Mouse (Mus musculus) thymus, adult 2 months (tissue): ENCODE measurements around the gene Erc2. TPM values are rescaled to one million over a fixed set of nuclear protein-coding genes. Genes with fewer than 3 reads are reported as not detected.

Experiments used
- DNase-seq: peaks from one replicate; pipeline ENCODE4 v3.0.0; 2021
- H3K27ac ChIP-seq: fragments of 200-500 bp; 2 replicates; pipeline ENCODE4 v1.5.1; 2012; ENCODE audit warnings: low read length, control low read depth; ENCODE audit not compliant: control insufficient read depth, insufficient read depth
- H3K27me3 ChIP-seq: fragments of 200-500 bp; 2 replicates; pipeline ENCODE4 v1.6.1; 2012; ENCODE audit warnings: mild to moderate bottlenecking, low read length, moderate library complexity, mixed read lengths; ENCODE audit not compliant: control insufficient read depth, insufficient read depth
- H3K36me3 ChIP-seq: fragments of 200-500 bp; 2 replicates; pipeline ENCODE4 v1.6.1; 2012; ENCODE audit warnings: mild to moderate bottlenecking, low read length, moderate library complexity; ENCODE audit not compliant: control insufficient read depth, insufficient read depth
- H3K4me1 ChIP-seq: fragments of 200-500 bp; replicated peaks from 2 replicates; pipeline ENCODE4 v1.6.1; 2012; ENCODE audit warnings: low read length; ENCODE audit not compliant: control insufficient read depth, insufficient read depth
- H3K4me3 ChIP-seq: fragments of 200-500 bp; 2 replicates; pipeline ENCODE4 v1.5.1; 2012; ENCODE audit warnings: mild to moderate bottlenecking, low read length, control low read depth, moderate library complexity; ENCODE audit not compliant: control insufficient read depth, insufficient read depth
- CTCF ChIP-seq: fragments of 200-500 bp; IDR thresholded peaks from 2 replicates; pipeline ENCODE4 v1.5.1; 2012; ENCODE audit warnings: mild to moderate bottlenecking, control low read depth, low read length, moderate library complexity, borderline replicate concordance; ENCODE audit not compliant: control insufficient read depth, poor library complexity, insufficient read depth; ENCODE audit errors: extremely low read depth
- POLR2A ChIP-seq: fragments of 200-500 bp; IDR thresholded peaks from 2 replicates; pipeline ENCODE4 v1.6.1; 2012; ENCODE audit warnings: mild to moderate bottlenecking, low read length, control low read depth, moderate library complexity; ENCODE audit not compliant: control insufficient read depth, poor library complexity, insufficient read depth; ENCODE audit errors: extremely low read depth
- WGBS: fragments of 180-500 bp; shearing (Covaris S2); methylation state at CpG from one replicate; pipeline ENCODE4 v1.1.7; 2018; 5-methylcytosine and 5-hydroxymethylcytosine counted together
- polyA plus RNA-seq: library from polyadenylated mRNA; depleted of rRNA; stranded (reverse); fragments of >200 nt; gene quantifications from 2 replicates; pipeline ENCODE4 v1.2.3, GENCODE M21; 2012

Gene Erc2
- polyA plus RNA-seq, 1 experiment, result 0.18 TPM

DNA sequence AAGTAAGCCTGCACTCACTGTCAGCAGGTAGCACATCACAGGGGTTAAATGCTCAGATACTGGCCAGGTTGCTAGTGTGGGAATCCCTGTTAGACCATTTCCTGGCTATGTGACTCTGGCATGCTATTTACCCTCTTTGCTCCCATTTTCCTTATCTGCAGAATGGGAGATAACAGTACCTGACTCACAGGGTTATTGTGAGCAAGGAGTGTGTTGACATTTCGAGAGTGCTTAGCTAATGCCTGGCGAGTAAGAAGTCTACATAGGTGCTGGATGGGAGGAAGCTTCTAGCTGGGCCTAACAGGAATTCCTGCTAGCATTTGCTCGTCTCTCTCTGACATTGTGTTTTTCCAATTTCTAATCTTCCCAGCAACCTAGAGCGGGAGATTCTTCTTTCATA, 737.3 kb downstream of the Erc2 start:
- Histone ChIP-seq H3K4me3 (no peak overlapping the region), H3K4me1 (no peaks in the 10 kb centered on the region), H3K27me3 (no peaks in the 10 kb centered on the region), H3K27ac (no peak overlapping the region), H3K36me3 (no peaks in the 10 kb centered on the region)
- TF ChIP-seq CTCF (no peak), POLR2A (no peak)
- WGBS, result 82% methylated on average over 4 of the region's 4 CpGs
- DNase-seq, result no peak

DNA sequence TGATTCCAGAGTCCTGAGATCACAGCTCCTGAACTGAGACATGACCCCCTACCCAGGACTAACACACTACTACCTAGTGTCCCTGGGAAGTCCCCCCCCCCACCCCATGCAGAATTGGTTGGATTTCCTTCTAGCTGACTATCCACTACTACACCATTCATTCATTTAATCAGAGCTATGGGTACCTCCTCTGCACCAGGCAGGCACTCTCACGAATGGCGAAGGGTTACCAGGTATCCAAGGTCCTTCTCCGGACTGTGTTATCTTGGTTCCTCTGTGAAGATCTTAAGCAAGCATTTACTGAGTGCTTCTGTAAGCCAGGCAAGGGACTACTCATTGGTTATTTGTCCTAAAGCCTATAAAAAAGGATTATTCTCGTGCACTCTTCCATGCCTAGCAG, 737.8 kb downstream of the Erc2 start:
- WGBS, result 82% methylated on average over 4 of the region's 4 CpGs
- Histone ChIP-seq H3K36me3 (no peaks in the 10 kb centered on the region), H3K4me1 (no peaks in the 10 kb centered on the region), H3K27ac (no peak overlapping the region), H3K27me3 (no peaks in the 10 kb centered on the region), H3K4me3 (no peak overlapping the region)
- no peak for TF ChIP-seq CTCF
- TF ChIP-seq POLR2A, result no peak
- DNase-seq, result no peak

DNA sequence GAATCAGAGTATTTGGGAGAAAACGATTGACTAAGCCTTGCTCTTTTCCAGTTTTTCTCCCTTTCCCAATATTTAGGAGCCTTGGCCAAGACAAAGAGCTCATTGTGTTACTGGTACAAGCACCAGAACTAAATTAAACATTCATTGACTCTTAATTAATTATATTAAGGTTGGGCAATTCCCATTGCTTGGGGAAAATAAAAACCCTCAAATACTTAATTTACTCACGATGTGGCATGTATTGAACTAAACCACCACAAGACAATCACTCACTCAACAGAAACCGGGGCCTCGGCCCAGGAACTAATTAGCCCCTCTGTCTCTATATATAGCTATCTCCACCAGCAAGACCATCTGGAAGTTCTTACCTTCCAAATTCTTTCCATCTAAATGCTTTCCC, 740.1 kb downstream of the Erc2 start:
- TF ChIP-seq CTCF, result no peak
- no peak for TF ChIP-seq POLR2A
- WGBS, result 92% methylated on average over 4 of the region's 4 CpGs
- H3K4me1 ChIP-seq, result no peaks in the 10 kb centered on the region

DNA sequence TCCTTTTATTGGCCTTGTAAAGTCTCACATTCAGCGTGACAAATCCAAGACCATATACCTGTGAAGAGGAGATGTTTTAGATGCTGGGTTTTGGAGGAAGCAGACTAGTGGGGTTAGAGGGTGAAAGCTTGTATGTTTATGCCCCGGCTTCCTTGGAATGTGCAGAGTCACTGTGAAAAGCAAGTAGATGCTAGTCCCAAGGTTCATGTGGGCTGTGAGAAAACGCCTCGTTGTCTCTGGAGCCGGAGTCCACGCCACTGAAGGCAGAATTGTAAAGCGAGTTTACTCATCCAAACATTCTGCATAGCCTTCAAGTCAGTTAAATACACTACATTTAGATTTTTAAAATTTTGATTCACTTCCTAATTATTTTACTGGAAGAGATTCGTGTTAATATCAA, 748.5 kb downstream of the Erc2 start:
- Histone ChIP-seq H3K4me1 (no peaks in the 10 kb centered on the region), H3K27me3 (no peaks in the 10 kb centered on the region), H3K36me3 (no peaks in the 10 kb centered on the region), H3K4me3 (no peak overlapping the region), H3K27ac (no peak overlapping the region)
- TF ChIP-seq POLR2A (no peak), CTCF (no peak)
- DNase-seq, result no peak
- 59% methylated on average over 8 of the region's 8 CpGs for WGBS

More for the DNA sequence above, 740.1 kb downstream of the Erc2 start:
- Histone ChIP-seq H3K27ac (no peak overlapping the region), H3K36me3 (no peaks in the 10 kb centered on the region), H3K4me3 (no peak overlapping the region), H3K27me3 (no peaks in the 10 kb centered on the region)
- no peak for DNase-seq

DNA sequence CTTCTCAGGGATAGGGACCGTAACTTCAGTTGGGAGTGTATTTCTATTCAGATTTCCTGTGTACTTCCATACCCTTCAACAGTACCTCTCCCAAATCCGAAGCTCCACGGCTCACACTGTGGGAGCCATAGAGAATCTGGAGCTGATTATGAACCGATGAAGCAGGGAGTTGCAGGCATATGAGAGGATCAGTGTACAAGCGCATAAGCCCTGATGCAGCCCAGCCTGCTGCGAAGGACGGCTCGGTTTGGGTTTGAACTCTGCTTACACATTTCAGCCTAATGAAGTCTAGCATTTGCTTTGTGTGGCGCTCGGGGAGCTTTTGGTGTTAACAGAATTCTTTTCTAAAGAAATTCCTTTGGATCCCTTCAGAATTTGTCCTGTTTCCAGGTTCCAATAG, 749.4 kb downstream of the Erc2 start:
- H3K36me3 ChIP-seq, result no peaks in the 10 kb centered on the region
- TF ChIP-seq CTCF, result no peak
- no peak for TF ChIP-seq POLR2A
- no peak overlapping the region for H3K4me3 ChIP-seq
- 95% methylated on average over 10 of the region's 10 CpGs for WGBS
- DNase-seq, result no peak
- H3K27ac ChIP-seq, result no peak overlapping the region
- H3K4me1 ChIP-seq, result no peaks in the 10 kb centered on the region
- no peaks in the 10 kb centered on the region for H3K27me3 ChIP-seq

DNA sequence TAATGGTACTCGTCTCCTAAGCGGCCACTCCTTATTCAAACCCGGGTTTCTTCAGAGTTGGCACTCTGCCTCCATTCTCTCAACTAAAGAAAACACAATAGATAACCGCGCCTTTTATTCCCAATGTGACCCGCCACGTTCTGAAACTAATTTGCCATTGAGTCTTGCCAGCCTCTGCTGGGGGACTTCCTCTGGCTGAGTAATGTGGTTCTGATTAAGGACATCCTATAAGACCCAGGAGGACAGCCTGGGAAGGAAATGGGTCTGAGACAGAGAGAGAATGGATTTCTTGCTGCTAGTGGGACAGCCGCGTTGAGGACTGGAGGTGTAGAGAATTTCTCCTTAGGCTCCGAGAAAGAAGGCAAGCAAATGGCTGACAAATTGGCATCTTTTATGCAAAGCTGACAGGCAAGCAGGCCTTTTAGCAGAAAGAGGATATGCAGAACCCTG, 753.4 kb downstream of the Erc2 start:
- DNase-seq, result no peak
- H3K4me1 ChIP-seq, result no peaks in the 10 kb centered on the region
- no peaks in the 10 kb centered on the region for H3K27me3 ChIP-seq
- WGBS, result 37% methylated on average over 10 of the region's 10 CpGs
- H3K27ac ChIP-seq, result no peak overlapping the region
- TF ChIP-seq POLR2A, result no peak
- no peak for TF ChIP-seq CTCF
- H3K4me3 ChIP-seq, result no peak overlapping the region
- H3K36me3 ChIP-seq, result no peaks in the 10 kb centered on the region

DNA sequence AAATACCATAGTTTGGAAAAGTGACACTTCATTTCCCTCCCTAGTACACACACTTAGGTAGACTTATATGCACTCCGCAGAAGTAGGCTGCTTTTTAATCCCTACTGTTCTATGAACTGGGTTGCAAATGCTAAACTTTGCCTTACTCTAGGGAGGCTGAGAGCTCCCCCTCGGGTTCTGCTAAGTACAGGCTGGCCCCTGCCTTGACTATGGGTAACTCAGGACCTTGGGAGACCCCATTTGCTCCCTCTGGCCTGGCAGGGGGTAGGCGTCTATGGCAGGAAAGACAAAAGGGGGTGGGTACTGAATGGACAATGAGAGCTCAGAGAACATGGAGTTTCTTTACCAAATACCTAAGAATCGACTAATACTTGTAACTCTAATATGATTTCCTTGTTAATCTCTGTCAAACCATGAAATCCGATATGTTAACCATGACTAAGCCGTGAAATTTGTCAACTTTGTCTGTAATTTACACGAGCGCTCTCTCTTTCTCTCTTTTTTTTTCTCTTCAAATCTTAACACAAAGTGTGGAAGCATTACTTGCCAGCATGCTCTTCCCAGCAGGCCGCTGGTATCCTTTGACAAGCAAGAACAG, 754.1 kb downstream of the Erc2 start:
- no peak for TF ChIP-seq POLR2A
- TF ChIP-seq CTCF, result no peak
- Histone ChIP-seq H3K4me1 (no peaks in the 10 kb centered on the region), H3K4me3 (no peak overlapping the region), H3K36me3 (no peaks in the 10 kb centered on the region), H3K27ac (no peak overlapping the region), H3K27me3 (no peaks in the 10 kb centered on the region)
- 80% methylated on average over 9 of the region's 9 CpGs for WGBS
- no peak for DNase-seq
